Mouse (Mus musculus) ES-Bruce4 (cell line): ENCODE results near the gene Cryzl2.

Source experiments
- CTCF ChIP-seq: IDR thresholded peaks from one replicate; pipeline ENCODE4 v1.8.1; 2011; ENCODE audit warnings: low read depth, low read length
- EP300 ChIP-seq: IDR thresholded peaks from 2 replicates; pipeline ENCODE4 v1.6.1; 2011; ENCODE audit warnings: low read depth, low read length; ENCODE audit not compliant: insufficient read depth
- POLR2A ChIP-seq: IDR thresholded peaks from one replicate; pipeline ENCODE4 v1.8.1; 2011; ENCODE audit warnings: low read length; ENCODE audit not compliant: insufficient read depth

DNA sequence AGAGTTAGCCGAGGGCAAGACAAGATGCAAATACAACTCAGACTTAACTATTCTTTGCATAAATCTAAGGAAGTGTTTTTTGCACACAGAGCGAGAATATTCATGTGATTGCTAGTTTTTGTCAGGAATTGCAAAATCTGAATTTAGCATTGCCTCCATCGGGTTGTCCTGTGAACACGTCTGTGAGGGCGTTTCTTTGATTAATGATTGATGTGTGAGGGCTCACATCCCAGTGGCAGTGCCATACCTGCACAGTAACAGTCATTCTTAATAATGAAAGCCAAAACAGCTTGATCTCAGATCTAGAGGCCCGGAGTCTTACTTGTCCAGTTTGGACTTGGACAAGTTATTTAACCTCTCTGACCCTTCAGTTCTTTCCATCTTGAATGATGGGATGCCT lies 44.7 kb downstream of the Cryzl2 start:
- TF ChIP-seq CTCF, result no peak
- no peak for TF ChIP-seq POLR2A
- no peak for TF ChIP-seq EP300
